ENCODE assay signal across 8 mouse cellular contexts in the genomic region with DNA sequence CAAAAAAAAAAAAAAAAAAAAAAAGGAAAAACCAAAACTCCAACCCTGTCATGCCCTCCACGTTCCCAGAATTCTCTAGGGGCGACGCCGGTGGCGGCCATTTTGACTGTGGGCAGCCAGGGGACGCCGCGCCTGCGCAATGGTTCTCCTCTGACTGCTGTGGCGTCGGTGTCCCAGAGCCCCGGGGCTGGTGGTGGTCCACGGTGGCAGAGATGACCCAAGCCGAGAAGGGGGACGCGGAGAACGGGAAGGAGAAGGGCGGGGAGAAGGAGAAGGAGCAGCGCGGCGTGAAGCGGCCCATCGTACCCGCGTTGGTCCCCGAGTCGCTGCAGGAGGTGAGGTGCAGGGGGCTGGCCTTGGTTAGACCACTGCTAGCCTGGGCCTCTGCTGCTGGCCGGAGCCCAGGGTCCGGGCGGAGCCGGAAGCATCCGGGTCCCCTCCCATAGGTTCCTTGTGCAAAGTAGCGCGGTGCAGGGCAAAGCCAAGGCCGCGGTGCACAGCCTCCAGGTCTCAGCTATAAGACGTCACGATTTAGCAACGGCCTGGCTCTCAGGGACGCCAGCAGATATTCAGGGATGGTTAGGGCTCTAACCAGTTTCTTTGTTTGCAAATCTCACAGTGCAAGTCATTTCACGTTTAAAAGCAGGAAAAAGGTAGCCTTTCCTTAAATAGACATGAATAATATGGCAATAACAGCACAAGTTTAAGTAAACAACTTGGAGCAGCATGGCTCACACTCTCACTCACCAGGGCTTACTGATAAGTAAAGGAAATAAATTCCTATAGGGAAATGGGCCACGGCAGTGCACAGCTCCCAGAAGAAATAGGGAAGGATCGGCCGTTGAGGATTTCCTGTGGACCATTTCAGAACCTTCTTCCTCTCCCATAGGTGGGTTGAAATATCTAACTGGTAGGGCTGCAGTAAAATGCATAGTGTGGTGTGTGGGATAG. TPM values are rescaled to one million over a fixed set of nuclear protein-coding genes. Genes with fewer than 3 reads are reported as not detected.
A peak's percentile ranks its signal among the peaks of the same experiment; 100 is the strongest.
DNase-seq lines count a peak whose midpoint lies in the region; ATAC-seq and TF ChIP-seq lines count a peak whose summit lies in the region.

A gene (plus strand): TSS at position 84 of the 951 bp plus-strand sequence.

- TF ChIP-seq CTCF in G1E (IDR thresholded peaks at IDR 0.05; ENCODE audit: low read depth, low read length), result no peak
- TF ChIP-seq CTCF in forebrain, postnatal 0 days (IDR thresholded peaks at IDR 0.05; ENCODE audit: low read depth), result 0 out of 2 replicates have a peak, but pooled peaks have one; percentile 7

- 4% methylated on average over 44 of the region's 44 CpGs for WGBS in forebrain, postnatal 0 days
- 2% methylated on average over 44 of the region's 44 CpGs for WGBS in lung, embryonic 15.5 days

- peak within 1 kb of the TSS; percentile 58 for H3K4me2 ChIP-seq in forebrain, postnatal 0 days (ENCODE audit: low read depth)
- H3K4me2 ChIP-seq in lung, embryonic 15.5 days, result peak within 1 kb of the TSS; percentile 76

- H3K27me3 ChIP-seq in G1E (ENCODE audit: insufficient read depth, low read length), result no peaks in the 10 kb centered on the region
- H3K27me3 ChIP-seq in forebrain, postnatal 0 days (ENCODE audit: insufficient read depth, low read length), result no peaks in the 10 kb centered on the region
- no peaks in the 10 kb centered on the region for H3K27me3 ChIP-seq in lung, embryonic 15.5 days

- peak within 1 kb of the TSS; percentile 96 for H3K9ac ChIP-seq in forebrain, postnatal 0 days
- peak within 1 kb of the TSS; percentile 91 for H3K9ac ChIP-seq in lung, embryonic 15.5 days

- no peaks in the 10 kb centered on the region for H3K9me3 ChIP-seq in G1E (replicated peaks)
- H3K9me3 ChIP-seq in forebrain, postnatal 0 days (ENCODE audit: low read length), result no peaks in the 10 kb centered on the region
- H3K9me3 ChIP-seq in lung, embryonic 15.5 days, result no peaks in the 10 kb centered on the region

- H3K36me3 ChIP-seq in G1E (replicated peaks), result peaks cover 71% of the 10 kb centered on the region
- peaks cover 47% of the 10 kb centered on the region for H3K36me3 ChIP-seq in forebrain, postnatal 0 days (ENCODE audit: insufficient read depth)
- peaks cover 51% of the 10 kb centered on the region for H3K36me3 ChIP-seq in lung, embryonic 15.5 days

- peak within 1 kb of the TSS; percentile 83 for H3K27ac ChIP-seq in forebrain, postnatal 0 days (ENCODE audit: low read depth, low read length)
- H3K27ac ChIP-seq in lung, embryonic 15.5 days, result peak within 1 kb of the TSS; percentile 95

- H3K4me3 ChIP-seq in G1E (ENCODE audit: low read depth, low read length), result peak within 1 kb of the TSS; percentile 96
- H3K4me3 ChIP-seq in forebrain, postnatal 0 days (ENCODE audit: low read depth, low read length), result peak within 1 kb of the TSS; percentile 66
- peak within 1 kb of the TSS; percentile 78 for H3K4me3 ChIP-seq in lung, embryonic 15.5 days

- DNase-seq in G1E (ENCODE audit: low spot score), result peak; percentile 84
- peak; percentile 92 to 95 for DNase-seq in cerebellum, adult 18-20 months
- DNase-seq in forebrain, postnatal 0 days, result peak; percentile 94
- peak; percentile 96 for DNase-seq in heart, postnatal 4 days
- DNase-seq in layer of hippocampus, adult 8-10 months (ENCODE audit: low spot score in 2 of 2), result peak; percentile 85 to 90
- DNase-seq in ovary, adult 18-20 months (ENCODE audit: low spot score), result peak; percentile 89
- peak; percentile 77 for DNase-seq in thymus, postnatal 0 days (ENCODE audit: low spot score)

- ATAC-seq in G1E (ENCODE audit: extremely low read depth, insufficient number of reproducible peaks, low FRiP score, poor library complexity, severe bottlenecking), result peak; percentile 93
- ATAC-seq in forebrain, postnatal 0 days, result peak; percentile 96
- ATAC-seq in lung, embryonic 15.5 days (ENCODE audit: borderline replicate concordance, extremely low read depth, low FRiP score, low TSS enrichment), result peak; percentile 99

- H3K4me1 ChIP-seq in G1E (ENCODE audit: insufficient read depth, low read depth, low read length), result peaks cover 22% of the 10 kb centered on the region
- H3K4me1 ChIP-seq in forebrain, postnatal 0 days (ENCODE audit: insufficient read depth), result peaks cover 6% of the 10 kb centered on the region; the same call in 1 of the 2 replicates
- peaks cover 10% of the 10 kb centered on the region; the same call in 1 of the 2 replicates for H3K4me1 ChIP-seq in lung, embryonic 15.5 days

RNA-seq across cellular contexts. Expression of the gene that starts here (rescaled TPM):
- 39.9 and 46.2 TPM in 2 replicates for total RNA-seq in G1E (2014; fragmentation: Nextera tagmentation)
- 45.8 and 53.0 TPM in 2 replicates for total RNA-seq in G1E (2017)
- 34.9 and 39.0 TPM in 2 replicates for polyA plus RNA-seq in G1E (2012)
- 58.3 and 68.6 TPM in 2 replicates for total RNA-seq in forebrain, postnatal 0 days (2014; rRNA removed)
- polyA plus RNA-seq in forebrain, postnatal 0 days (2015; fragmentation: Nextera tagmentation; extraction: Ambion mirVana), result 38.6 and 49.2 TPM in 2 replicates
- total RNA-seq in heart, postnatal 4 days (2021), result 10 to 100 TPM; 37.8 to 38.6 TPM
- 100 to 1,000 TPM in 1 of 4 experiments, 10 to 100 TPM in 3; 73.8 to 101 (median 90.1) TPM for total RNA-seq in layer of hippocampus, adult 8-10 months (2022)
- 64.3 and 69.8 TPM in 2 replicates for polyA plus RNA-seq in lung, embryonic 15.5 days (2015; fragmentation: Nextera tagmentation; extraction: Ambion mirVana)
- 53.9 and 58.7 TPM in 2 replicates for polyA plus RNA-seq in thymus, postnatal 0 days (2015; fragmentation: Nextera tagmentation; extraction: Ambion mirVana)

Comparison
In these comparisons a context has a peak if more than half of its experiments do, and no peak if none do; other contexts are left out.
1. Peak in every context shown above with its lines: DNase-seq, ATAC-seq, H3K4me3 ChIP-seq and H3K27ac ChIP-seq.